Mouse (Mus musculus) midbrain, embryonic 15.5 days (tissue): ENCODE measurements around the gene Syna. TPM values are rescaled to one million over a fixed set of nuclear protein-coding genes. Genes with fewer than 3 reads are reported as not detected.

Source experiments
- ATAC-seq: fragments of 200-750 bp; cut with Nextera tagmentation; replicated peaks from 2 replicates; pipeline ENCODE4 v1.8.0; 2017; ENCODE audit warnings: moderate TSS enrichment
- H3K27ac ChIP-seq: fragments of 300-500 bp; sonication (generic); 2 replicates; pipeline ENCODE4 v1.5.1; 2015; ENCODE audit warnings: mild to moderate bottlenecking, inconsistent platforms
- H3K27me3 ChIP-seq: fragments of 300-500 bp; sonication (generic); replicated peaks from 2 replicates; pipeline ENCODE4 v1.6.1; 2015; ENCODE audit warnings: inconsistent platforms
- H3K36me3 ChIP-seq: fragments of 300-500 bp; sonication (generic); replicated peaks from 2 replicates; pipeline ENCODE4 v1.6.1; 2015; ENCODE audit warnings: inconsistent platforms
- H3K4me1 ChIP-seq: fragments of 300-500 bp; sonication (generic); 2 replicates; pipeline ENCODE4 v1.6.1; 2015; ENCODE audit warnings: inconsistent platforms
- H3K4me2 ChIP-seq: fragments of 300-500 bp; sonication (generic); 2 replicates; pipeline ENCODE4 v1.6.1; 2015; ENCODE audit warnings: inconsistent platforms, mild to moderate bottlenecking, moderate library complexity
- H3K4me3 ChIP-seq: fragments of 300-500 bp; sonication (generic); 2 replicates; pipeline ENCODE4 v1.5.1; 2015; ENCODE audit warnings: mild to moderate bottlenecking, inconsistent platforms
- H3K9ac ChIP-seq: fragments of 300-500 bp; sonication (generic); 2 replicates; pipeline ENCODE4 v1.6.1; 2015; ENCODE audit warnings: mild to moderate bottlenecking, inconsistent platforms
- H3K9me3 ChIP-seq: fragments of 300-500 bp; sonication (generic); 2 replicates; pipeline ENCODE4 v1.6.1; 2016; ENCODE audit warnings: inconsistent platforms
- WGBS: fragments of 180-500 bp; shearing (Covaris S2); methylation state at CpG from one replicate; pipeline ENCODE4 v1.1.7; 2015; ENCODE audit warnings: mixed read lengths; 5-methylcytosine and 5-hydroxymethylcytosine counted together
- polyA plus RNA-seq: library from polyadenylated mRNA; unstranded; fragments of >200 nt; fragmentation: Nextera tagmentation; extraction: Ambion mirVana; gene quantifications from 2 replicates; pipeline ENCODE4 v1.2.1, GENCODE M21; 2015

Syna gene
- polyA plus RNA-seq, 1 experiment from 2014 or later = 0.98 TPM

GRCm38 (mm10) chr5:134560450-134561171 lies 640 bp upstream of the Syna start:
- Histone ChIP-seq H3K36me3 (no peaks in the 10 kb centered on the region), H3K4me1 (peaks cover 1% of the 10 kb centered on the region), H3K9me3 (no peaks in the 10 kb centered on the region), H3K4me2 (no peak overlapping the region), H3K4me3 (no peak overlapping the region), H3K27ac (no peak overlapping the region), H3K27me3 (no peaks in the 10 kb centered on the region), H3K9ac (no peak overlapping the region)
- 83% methylated on average over 16 of the region's 16 CpGs for WGBS
- no peak for ATAC-seq

GRCm38 (mm10) chr5:134555463-134556164 lies 4.4 kb downstream of the Syna start:
- Histone ChIP-seq H3K27me3 (no peaks in the 10 kb centered on the region), H3K4me1 (peaks cover 19% of the 10 kb centered on the region), H3K9me3 (no peaks in the 10 kb centered on the region), H3K4me3 (0 out of 2 replicates have a peak overlapping the region, but pooled peaks have one; percentile 3), H3K9ac (no peak overlapping the region), H3K27ac (no peak overlapping the region), H3K36me3 (no peaks in the 10 kb centered on the region), H3K4me2 (peak overlapping the region; percentile 42)
- WGBS = 13% methylated on average over 20 of the region's 20 CpGs
- no peak for ATAC-seq

- ATAC-seq = no peak
- no peak overlapping the region for H3K4me3 ChIP-seq
- no peak overlapping the region for H3K9ac ChIP-seq
- no peak overlapping the region for H3K4me2 ChIP-seq
- H3K27me3 ChIP-seq = no peaks in the 10 kb centered on the region
- peaks cover 35% of the 10 kb centered on the region for H3K4me1 ChIP-seq
- no peaks in the 10 kb centered on the region for H3K9me3 ChIP-seq
- no peaks in the 10 kb centered on the region for H3K36me3 ChIP-seq
- 85% methylated on average over 5 of the region's 5 CpGs for WGBS
- H3K27ac ChIP-seq = no peak overlapping the region
Observed at GRCm38 (mm10) chr5:134553951-134554546, 5.9 kb downstream of the Syna start.

GRCm38 (mm10) chr5:134552110-134552972 lies 7.6 kb downstream of the Syna start, which contains the start of gene Clip2:
TSS of gene Clip2 (minus strand) at chr5:134552434.
- Histone ChIP-seq H3K9ac (peak within 1 kb of the TSS; percentile 86), H3K4me1 (peaks cover 51% of the 10 kb centered on the region), H3K36me3 (no peaks in the 10 kb centered on the region), H3K27me3 (no peaks in the 10 kb centered on the region), H3K4me3 (peak within 1 kb of the TSS; percentile 81), H3K4me2 (peak within 1 kb of the TSS; percentile 93), H3K9me3 (no peaks in the 10 kb centered on the region), H3K27ac (peak within 1 kb of the TSS; percentile 96)
- WGBS = 1% methylated on average over 61 of the region's 61 CpGs
- ATAC-seq = peak; percentile 89

- peak overlapping the region; percentile 86 for H3K9ac ChIP-seq
- H3K27ac ChIP-seq = peak overlapping the region; percentile 96
- H3K36me3 ChIP-seq = no peaks in the 10 kb centered on the region
- peak; percentile 38 for ATAC-seq
- 1% methylated on average over 50 of the region's 52 CpGs for WGBS
- peak overlapping the region; percentile 93 for H3K4me2 ChIP-seq
- no peaks in the 10 kb centered on the region for H3K27me3 ChIP-seq
- no peaks in the 10 kb centered on the region for H3K9me3 ChIP-seq
- H3K4me1 ChIP-seq = peaks cover 57% of the 10 kb centered on the region
- H3K4me3 ChIP-seq = peak overlapping the region; percentile 81
Observed at GRCm38 (mm10) chr5:134551233-134552109, 8.5 kb downstream of the Syna start.

GRCm38 (mm10) chr5:134550836-134551232 lies 9.1 kb downstream of the Syna start:
- peak overlapping the region; percentile 81 for H3K4me3 ChIP-seq
- peak; percentile 8; the same call in 1 of the 2 replicates for ATAC-seq
- peak overlapping the region; percentile 93 for H3K4me2 ChIP-seq
- no peaks in the 10 kb centered on the region for H3K9me3 ChIP-seq
- peak overlapping the region; percentile 86 for H3K9ac ChIP-seq
- H3K36me3 ChIP-seq = no peaks in the 10 kb centered on the region
- WGBS = 8% methylated on average over 6 of the region's 6 CpGs
- H3K27ac ChIP-seq = peak overlapping the region; percentile 96
- H3K4me1 ChIP-seq = peaks cover 64% of the 10 kb centered on the region
- no peaks in the 10 kb centered on the region for H3K27me3 ChIP-seq

- no peak for ATAC-seq
- Histone ChIP-seq H3K36me3 (no peaks in the 10 kb centered on the region), H3K4me3 (peak overlapping the region; percentile 81; the same call in 1 of the 2 replicates), H3K9ac (no peak overlapping the region), H3K27ac (no peak overlapping the region), H3K4me1 (peaks cover 59% of the 10 kb centered on the region), H3K9me3 (no peaks in the 10 kb centered on the region), H3K27me3 (no peaks in the 10 kb centered on the region), H3K4me2 (peak overlapping the region; percentile 93)
- WGBS = 88% methylated on average over 3 of the region's 3 CpGs
Observed at GRCm38 (mm10) chr5:134549640-134550168, 10.3 kb downstream of the Syna start.

- no peaks in the 10 kb centered on the region for H3K36me3 ChIP-seq
- H3K27ac ChIP-seq = no peak overlapping the region
- H3K9me3 ChIP-seq = no peaks in the 10 kb centered on the region
- H3K4me2 ChIP-seq = peak overlapping the region; percentile 23
- no peak overlapping the region for H3K9ac ChIP-seq
- peaks cover 61% of the 10 kb centered on the region for H3K4me1 ChIP-seq
- 50% methylated on average over 5 of the region's 5 CpGs for WGBS
- H3K4me3 ChIP-seq = no peak overlapping the region
- H3K27me3 ChIP-seq = no peaks in the 10 kb centered on the region
- no peak for ATAC-seq
Observed at GRCm38 (mm10) chr5:134548306-134548705, 11.7 kb downstream of the Syna start.

GRCm38 (mm10) chr5:134546790-134547189 lies 13.2 kb downstream of the Syna start:
- Histone ChIP-seq H3K4me3 (no peak overlapping the region), H3K36me3 (no peaks in the 10 kb centered on the region), H3K27me3 (no peaks in the 10 kb centered on the region), H3K9me3 (no peaks in the 10 kb centered on the region), H3K4me1 (peaks cover 55% of the 10 kb centered on the region), H3K27ac (no peak overlapping the region), H3K9ac (no peak overlapping the region), H3K4me2 (no peak overlapping the region)
- WGBS = 88% methylated on average over 7 of the region's 7 CpGs
- no peak for ATAC-seq

GRCm38 (mm10) chr5:134545242-134545629 lies 14.7 kb downstream of the Syna start:
- no peaks in the 10 kb centered on the region for H3K9me3 ChIP-seq
- H3K36me3 ChIP-seq = no peaks in the 10 kb centered on the region
- no peak overlapping the region for H3K27ac ChIP-seq
- 57% methylated on average over 3 of the region's 3 CpGs for whole genome bisulfite sequencing
- no peak for ATAC-seq
- H3K4me2 ChIP-seq = no peak overlapping the region
- H3K4me3 ChIP-seq = no peak overlapping the region
- H3K9ac ChIP-seq = no peak overlapping the region
- H3K4me1 ChIP-seq = peaks cover 56% of the 10 kb centered on the region
- no peaks in the 10 kb centered on the region for H3K27me3 ChIP-seq
